Mouse (Mus musculus): Measurements from ENCODE around the gene Ppp6c. TPM values are rescaled to one million over a fixed set of nuclear protein-coding genes. Genes with fewer than 3 reads are reported as not detected.
A peak's percentile ranks its signal among the peaks of the same experiment; 100 is the strongest.
"Not testable (repeated sequence)": the region's sequence is repeated elsewhere in the genome, so short reads cannot be mapped to it uniquely, and the experiment has no call there.

Gene Ppp6c
- 70.7 and 74.3 TPM in 2 replicates for polyA plus RNA-seq (2015; fragmentation: Nextera tagmentation; extraction: Ambion mirVana)

- ATAC-seq = peak; percentile 99
- peaks cover 19% of the 10 kb centered on the region for H3K4me1 ChIP-seq (ENCODE audit: control insufficient read depth, insufficient read depth, low read length)
Observed at GRCm38 (mm10) chr2:39226019-39226640, at the start of gene Ppp6c. Ppp6c (minus strand) TSS chr2:39226451.

GRCm38 (mm10) chr2:39268357-39268756 lies 42.1 kb upstream of the Ppp6c start:
- no peaks in the 10 kb centered on the region for H3K27me3 ChIP-seq (ENCODE audit: control insufficient read depth, insufficient read depth, low read depth, low read length)
- H3K4me2 ChIP-seq (ENCODE audit: low read length) = no peak overlapping the region
- WGBS = 58% methylated on average over 3 of the region's 3 CpGs
- no peaks in the 10 kb centered on the region for H3K9me3 ChIP-seq (replicated peaks; ENCODE audit: control insufficient read depth, low read length, poor library complexity, severe bottlenecking)
- H3K9ac ChIP-seq (ENCODE audit: low read depth, low read length) = no peak overlapping the region
- no peaks in the 10 kb centered on the region for H3K36me3 ChIP-seq (ENCODE audit: control insufficient read depth, insufficient read depth, low read length)
- no peak overlapping the region for H3K27ac ChIP-seq (ENCODE audit: low read length)
- no peak overlapping the region for H3K4me3 ChIP-seq (ENCODE audit: low read depth, low read length)
- no peaks in the 10 kb centered on the region for H3K4me1 ChIP-seq (ENCODE audit: control insufficient read depth, insufficient read depth, low read length)
- ATAC-seq = no peak

More at GRCm38 (mm10) chr2:39226019-39226640, at the start of gene Ppp6c:
- H3K4me3 ChIP-seq (ENCODE audit: low read depth, low read length) = peak within 1 kb of the TSS; percentile 79
- H3K27ac ChIP-seq (ENCODE audit: low read length) = peak within 1 kb of the TSS; percentile 94
- H3K9me3 ChIP-seq (replicated peaks; ENCODE audit: control insufficient read depth, low read length, poor library complexity, severe bottlenecking) = no peaks in the 10 kb centered on the region
- under 1% methylated on average over 46 of the region's 56 CpGs for WGBS
- H3K4me2 ChIP-seq (ENCODE audit: low read length) = peak within 1 kb of the TSS; percentile 72
- peak within 1 kb of the TSS; percentile 90 for H3K9ac ChIP-seq (ENCODE audit: low read depth, low read length)
- no peaks in the 10 kb centered on the region for H3K27me3 ChIP-seq (ENCODE audit: control insufficient read depth, insufficient read depth, low read depth, low read length)
- H3K36me3 ChIP-seq (ENCODE audit: control insufficient read depth, insufficient read depth, low read length) = no peaks in the 10 kb centered on the region

GRCm38 (mm10) chr2:39252275-39252674 lies 26.0 kb upstream of the Ppp6c start:
- not testable (repeated sequence) for H3K27ac ChIP-seq (ENCODE audit: low read length); ATAC-seq; H3K4me3 ChIP-seq (ENCODE audit: low read depth, low read length); H3K9me3 ChIP-seq (replicated peaks; ENCODE audit: control insufficient read depth, low read length, poor library complexity, severe bottlenecking); H3K4me1 ChIP-seq (ENCODE audit: control insufficient read depth, insufficient read depth, low read length); H3K27me3 ChIP-seq (ENCODE audit: control insufficient read depth, insufficient read depth, low read depth, low read length); H3K36me3 ChIP-seq (ENCODE audit: control insufficient read depth, insufficient read depth, low read length); H3K9ac ChIP-seq (ENCODE audit: low read depth, low read length); H3K4me2 ChIP-seq (ENCODE audit: low read length)
- WGBS = 93% methylated on average over 11 of the region's 11 CpGs

DNA sequence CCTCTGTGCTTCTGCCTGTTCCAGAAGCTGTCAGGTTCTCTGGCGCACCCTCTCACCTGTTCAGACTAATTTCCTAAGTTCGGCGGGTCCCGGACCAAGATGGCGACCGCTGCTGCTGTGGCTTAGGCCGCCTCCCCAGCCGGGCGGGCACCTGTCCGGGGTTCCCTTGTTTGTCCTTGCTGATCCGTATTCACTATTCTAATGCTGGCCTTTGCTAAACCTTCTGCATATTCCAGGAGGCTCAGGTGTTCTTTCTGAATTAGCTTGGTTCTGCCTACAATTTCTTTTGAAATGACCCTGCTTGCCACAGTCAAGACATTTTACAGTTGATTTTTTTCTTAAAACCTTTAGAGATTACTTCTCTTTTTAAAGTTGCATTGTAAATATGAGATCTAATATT lies 20.6 kb upstream of the Ppp6c start:
- not testable (repeated sequence) for H3K36me3 ChIP-seq (ENCODE audit: control insufficient read depth, insufficient read depth, low read length); H3K27ac ChIP-seq (ENCODE audit: low read length); H3K9ac ChIP-seq (ENCODE audit: low read depth, low read length); H3K9me3 ChIP-seq (replicated peaks; ENCODE audit: control insufficient read depth, low read length, poor library complexity, severe bottlenecking); H3K4me1 ChIP-seq (ENCODE audit: control insufficient read depth, insufficient read depth, low read length); H3K27me3 ChIP-seq (ENCODE audit: control insufficient read depth, insufficient read depth, low read depth, low read length); H3K4me3 ChIP-seq (ENCODE audit: low read depth, low read length); ATAC-seq; H3K4me2 ChIP-seq (ENCODE audit: low read length)
- 84% methylated on average over 6 of the region's 11 CpGs for WGBS

GRCm38 (mm10) chr2:39226731-39227130 lies 480 bp upstream of the Ppp6c start:
- Histone ChIP-seq H3K4me1 (ENCODE audit: control insufficient read depth, insufficient read depth, low read length) (peaks cover 19% of the 10 kb centered on the region), H3K27me3 (ENCODE audit: control insufficient read depth, insufficient read depth, low read depth, low read length) (no peaks in the 10 kb centered on the region), H3K4me2 (ENCODE audit: low read length) (peak overlapping the region; percentile 56), H3K9me3 (replicated peaks; ENCODE audit: control insufficient read depth, low read length, poor library complexity, severe bottlenecking) (no peaks in the 10 kb centered on the region), H3K36me3 (ENCODE audit: control insufficient read depth, insufficient read depth, low read length) (no peaks in the 10 kb centered on the region), H3K4me3 (ENCODE audit: low read depth, low read length) (peak overlapping the region; percentile 79), H3K9ac (ENCODE audit: low read depth, low read length) (0 out of 2 replicates have a peak overlapping the region, but pooled peaks have one; percentile 90), H3K27ac (ENCODE audit: low read length) (peak overlapping the region; percentile 94)
- no peak for ATAC-seq
- 23% methylated on average over 3 of the region's 3 CpGs for WGBS

DNA sequence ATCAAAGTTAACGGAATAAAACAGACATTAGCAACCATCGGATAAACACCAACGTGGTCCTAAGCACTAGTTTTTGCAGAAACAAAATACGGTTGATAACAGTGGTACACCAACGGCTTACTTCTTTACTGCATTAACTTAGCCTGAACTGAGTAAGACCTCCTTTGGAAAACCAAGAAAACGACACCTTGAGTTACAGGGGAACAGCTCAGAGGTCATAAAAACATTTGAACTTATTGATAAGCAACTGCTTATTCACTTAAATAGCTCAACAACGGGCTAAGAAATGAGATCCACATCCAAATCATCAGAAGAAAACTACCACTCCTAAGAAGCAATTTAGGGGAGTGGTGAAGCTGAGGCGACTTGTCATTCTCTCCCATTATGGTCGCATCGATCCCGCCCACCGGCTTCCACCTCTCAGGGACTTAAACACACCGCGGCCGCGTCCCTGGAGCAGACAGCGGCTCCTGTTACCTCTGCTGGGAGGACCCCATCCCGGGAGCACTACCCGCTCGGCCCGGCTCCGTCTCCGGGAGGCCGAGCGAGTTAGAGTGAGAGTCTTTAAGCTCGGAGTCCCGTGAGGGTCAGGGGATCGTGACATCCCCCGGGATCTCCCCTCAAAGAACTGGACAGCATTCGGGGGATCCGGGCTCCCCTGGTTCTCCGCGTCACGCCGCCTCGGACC lies 776 bp downstream of the Ppp6c start:
- Histone ChIP-seq H3K4me2 (ENCODE audit: low read length) (peak overlapping the region; percentile 72), H3K9ac (ENCODE audit: low read depth, low read length) (peak overlapping the region; percentile 90), H3K27ac (ENCODE audit: low read length) (peak overlapping the region; percentile 94), H3K4me1 (ENCODE audit: control insufficient read depth, insufficient read depth, low read length) (peaks cover 19% of the 10 kb centered on the region), H3K4me3 (ENCODE audit: low read depth, low read length) (peak overlapping the region; percentile 79)
- peak; percentile 54 for ATAC-seq
- H3K27me3 ChIP-seq (ENCODE audit: control insufficient read depth, insufficient read depth, low read depth, low read length); H3K36me3 ChIP-seq (ENCODE audit: control insufficient read depth, insufficient read depth, low read length); H3K9me3 ChIP-seq (replicated peaks; ENCODE audit: control insufficient read depth, low read length, poor library complexity, severe bottlenecking): not testable (repeated sequence)
- 5% methylated on average over 24 of the region's 36 CpGs for WGBS

GRCm38 (mm10) chr2:39224621-39225020 lies 1.6 kb downstream of the Ppp6c start:
- Histone ChIP-seq H3K4me2 (ENCODE audit: low read length) (peak overlapping the region; percentile 72), H3K9me3 (replicated peaks; ENCODE audit: control insufficient read depth, low read length, poor library complexity, severe bottlenecking) (no peaks in the 10 kb centered on the region), H3K4me1 (ENCODE audit: control insufficient read depth, insufficient read depth, low read length) (peaks cover 19% of the 10 kb centered on the region), H3K36me3 (ENCODE audit: control insufficient read depth, insufficient read depth, low read length) (no peaks in the 10 kb centered on the region), H3K27ac (ENCODE audit: low read length) (no peak overlapping the region), H3K9ac (ENCODE audit: low read depth, low read length) (no peak overlapping the region), H3K4me3 (ENCODE audit: low read depth, low read length) (peak overlapping the region; percentile 79; the same call in 1 of the 2 replicates), H3K27me3 (ENCODE audit: control insufficient read depth, insufficient read depth, low read depth, low read length) (no peaks in the 10 kb centered on the region)
- ATAC-seq = no peak

GRCm38 (mm10) chr2:39220010-39220409 lies 6.2 kb downstream of the Ppp6c start:
- WGBS = 92% methylated on average over 6 of the region's 6 CpGs

GRCm38 (mm10) chr2:39219034-39219433 lies 7.2 kb downstream of the Ppp6c start:
- H3K4me1 ChIP-seq (ENCODE audit: control insufficient read depth, insufficient read depth, low read length) = peaks cover 4% of the 10 kb centered on the region
- no peaks in the 10 kb centered on the region for H3K27me3 ChIP-seq (ENCODE audit: control insufficient read depth, insufficient read depth, low read depth, low read length)
- no peak overlapping the region for H3K9ac ChIP-seq (ENCODE audit: low read depth, low read length)
- no peak for ATAC-seq
- no peaks in the 10 kb centered on the region for H3K36me3 ChIP-seq (ENCODE audit: control insufficient read depth, insufficient read depth, low read length)
- no peaks in the 10 kb centered on the region for H3K9me3 ChIP-seq (replicated peaks; ENCODE audit: control insufficient read depth, low read length, poor library complexity, severe bottlenecking)
- no peak overlapping the region for H3K27ac ChIP-seq (ENCODE audit: low read length)
- H3K4me3 ChIP-seq (ENCODE audit: low read depth, low read length) = no peak overlapping the region
- 88% methylated on average over 3 of the region's 3 CpGs for WGBS
- H3K4me2 ChIP-seq (ENCODE audit: low read length) = no peak overlapping the region

More at GRCm38 (mm10) chr2:39220010-39220409, 6.2 kb downstream of the Ppp6c start:
- Histone ChIP-seq H3K4me2 (ENCODE audit: low read length) (no peak overlapping the region), H3K4me1 (ENCODE audit: control insufficient read depth, insufficient read depth, low read length) (peaks cover 13% of the 10 kb centered on the region), H3K9ac (ENCODE audit: low read depth, low read length) (no peak overlapping the region), H3K9me3 (replicated peaks; ENCODE audit: control insufficient read depth, low read length, poor library complexity, severe bottlenecking) (no peaks in the 10 kb centered on the region), H3K36me3 (ENCODE audit: control insufficient read depth, insufficient read depth, low read length) (no peaks in the 10 kb centered on the region), H3K4me3 (ENCODE audit: low read depth, low read length) (no peak overlapping the region), H3K27ac (ENCODE audit: low read length) (no peak overlapping the region), H3K27me3 (ENCODE audit: control insufficient read depth, insufficient read depth, low read depth, low read length) (no peaks in the 10 kb centered on the region)
- no peak for ATAC-seq
